9 mouse cellular contexts compared by ENCODE assay signal in the genomic region with DNA sequence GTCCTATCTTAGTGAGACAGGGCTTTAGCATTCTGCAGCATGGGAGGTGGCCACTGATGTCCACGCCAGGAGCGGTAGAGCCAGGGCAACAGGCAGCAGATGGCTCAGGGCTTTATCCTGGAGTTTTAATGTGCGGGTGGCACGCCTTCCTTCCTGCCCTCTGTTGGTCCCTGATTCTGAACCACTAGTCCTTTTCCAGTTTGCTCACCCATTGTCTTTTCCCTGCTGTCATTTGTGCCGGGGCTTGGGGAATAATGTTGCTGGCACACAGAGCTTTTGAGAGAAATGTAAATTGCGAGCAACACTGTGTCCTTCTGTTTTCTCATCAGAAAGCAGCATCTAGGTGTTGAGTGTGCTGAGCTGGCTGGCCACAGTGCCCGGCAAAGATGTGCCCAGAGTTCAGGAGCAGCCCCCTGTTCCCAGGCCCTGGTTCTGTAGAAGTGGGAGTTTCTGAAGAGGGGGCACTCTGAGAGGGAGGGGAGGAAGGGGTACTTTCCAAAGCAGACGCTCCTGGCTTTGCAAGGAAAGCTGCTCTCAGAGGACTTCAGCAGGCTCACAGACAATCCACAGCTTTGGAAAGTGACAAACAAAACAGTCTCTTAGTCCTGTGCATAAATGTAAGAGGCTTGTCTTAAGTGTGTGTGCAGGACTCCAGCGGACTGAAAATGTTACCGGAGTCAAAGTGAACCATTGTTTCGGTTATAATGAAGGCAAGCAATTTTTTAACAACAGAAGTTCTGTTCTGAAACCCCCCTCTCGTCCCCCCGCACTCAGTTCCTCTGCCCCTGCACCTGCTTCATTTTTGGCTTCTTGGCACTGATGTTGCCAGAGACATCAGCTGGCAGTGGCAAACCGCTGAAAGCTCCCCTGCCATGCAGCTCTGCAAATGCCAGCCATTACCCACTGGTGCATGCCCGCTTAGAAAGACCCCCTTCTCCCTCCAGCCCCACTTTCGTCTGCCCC.
DNase-seq lines count a peak whose midpoint lies in the region; ATAC-seq lines count a peak whose summit lies in the region.
"Had no signal": no experiment of that assay in that cellular context is flagged by ENCODE, and none has a peak within 500 bp of the region (broad histone marks: within the 10 kb centered on the region; RNA-seq: fewer than 3 reads in every experiment).

No protein-coding gene starts in this region.

- H3K4me3 ChIP-seq in intestine, embryonic 14.5 days (ENCODE audit: low read depth, low read length): no peak overlapping the region
- no peak overlapping the region for H3K4me3 ChIP-seq in intestine, embryonic 15.5 days (replicated peaks)
- no peak overlapping the region for H3K4me3 ChIP-seq in midbrain, embryonic 16.5 days (ENCODE audit: low read depth, low read length)
- H3K4me3 ChIP-seq: embryonic facial prominence, embryonic 15.5 days had no signal

- ATAC-seq in intestine, embryonic 14.5 days (replicated peaks; ENCODE audit: low FRiP score, low TSS enrichment, low read depth): no peak
- ATAC-seq in intestine, embryonic 15.5 days: no peak
- peak; percentile 94 for ATAC-seq in midbrain, embryonic 16.5 days

- no peaks in the 10 kb centered on the region for H3K27me3 ChIP-seq in intestine, embryonic 14.5 days (replicated peaks; ENCODE audit: control insufficient read depth, insufficient read depth, low read length)
- no peaks in the 10 kb centered on the region for H3K27me3 ChIP-seq in intestine, embryonic 15.5 days (replicated peaks)
- no peaks in the 10 kb centered on the region for H3K27me3 ChIP-seq in midbrain, embryonic 16.5 days (ENCODE audit: control insufficient read depth, insufficient read depth, low read depth, low read length)
- H3K27me3 ChIP-seq: embryonic facial prominence, embryonic 15.5 days had no signal

- no peaks in the 10 kb centered on the region for H3K9me3 ChIP-seq in intestine, embryonic 14.5 days (ENCODE audit: control insufficient read depth, low read length)
- no peaks in the 10 kb centered on the region for H3K9me3 ChIP-seq in intestine, embryonic 15.5 days
- 0 out of 2 replicates have a peak, but pooled peaks cover 3% of the 10 kb centered on the region for H3K9me3 ChIP-seq in midbrain, embryonic 16.5 days (replicated peaks; ENCODE audit: control insufficient read depth, low read length, poor library complexity, severe bottlenecking)
- H3K9me3 ChIP-seq: embryonic facial prominence, embryonic 15.5 days had no signal

- intact Hi-C loops in heart, postnatal 14 days (cut with DNase I): loop anchor here (10.0 kb wide), 1 partner anchor 142 kb away; no protein-coding TSS in a partner anchor
- intact Hi-C loops in gastrocnemius, postnatal 36 days (cut with DNase I): no loop called here

- WGBS in intestine, embryonic 14.5 days: 75% methylated on average over 16 of the region's 16 CpGs
- 76% methylated on average over 16 of the region's 16 CpGs for WGBS in intestine, embryonic 15.5 days
- WGBS in midbrain, embryonic 16.5 days: 13% methylated on average over 16 of the region's 16 CpGs

- no peaks in the 10 kb centered on the region for H3K4me1 ChIP-seq in intestine, embryonic 14.5 days (replicated peaks; ENCODE audit: control insufficient read depth, insufficient read depth, low read length)
- 0 out of 2 replicates have a peak, but pooled peaks cover 3% of the 10 kb centered on the region for H3K4me1 ChIP-seq in intestine, embryonic 15.5 days (replicated peaks)
- H3K4me1 ChIP-seq in midbrain, embryonic 16.5 days (ENCODE audit: control insufficient read depth, insufficient read depth, low read length): peaks cover 17% of the 10 kb centered on the region

- H3K9ac ChIP-seq in intestine, embryonic 14.5 days (ENCODE audit: low read length): no peak overlapping the region
- no peak overlapping the region for H3K9ac ChIP-seq in intestine, embryonic 15.5 days
- H3K9ac ChIP-seq in midbrain, embryonic 16.5 days (ENCODE audit: low read depth, low read length): 0 out of 2 replicates have a peak overlapping the region, but pooled peaks have one; percentile 7
- H3K9ac ChIP-seq: embryonic facial prominence, embryonic 15.5 days had no signal

- peak overlapping the region; percentile 12; the same call in 1 of the 2 replicates for H3K27ac ChIP-seq in intestine, embryonic 14.5 days (ENCODE audit: low read depth)
- no peak overlapping the region for H3K27ac ChIP-seq in intestine, embryonic 15.5 days
- H3K27ac ChIP-seq in midbrain, embryonic 16.5 days (ENCODE audit: low read length): peak overlapping the region; percentile 79

- H3K36me3 ChIP-seq in intestine, embryonic 14.5 days (ENCODE audit: control insufficient read depth, insufficient read depth, low read length): no peaks in the 10 kb centered on the region
- H3K36me3 ChIP-seq in intestine, embryonic 15.5 days: no peaks in the 10 kb centered on the region
- no peaks in the 10 kb centered on the region for H3K36me3 ChIP-seq in midbrain, embryonic 16.5 days (ENCODE audit: control insufficient read depth, insufficient read depth, low read length)
- H3K36me3 ChIP-seq: embryonic facial prominence, embryonic 15.5 days had no signal

- no peak overlapping the region for H3K4me2 ChIP-seq in intestine, embryonic 14.5 days (ENCODE audit: low read length)
- H3K4me2 ChIP-seq in intestine, embryonic 15.5 days (replicated peaks): no peak overlapping the region
- H3K4me2 ChIP-seq in midbrain, embryonic 16.5 days (ENCODE audit: low read length): peak overlapping the region; percentile 28
- H3K4me2 ChIP-seq: embryonic facial prominence, embryonic 15.5 days had no signal

- no peak for DNase-seq in intestine, embryonic 14.5 days (ENCODE audit: low spot score)
- peak; percentile 83 to 89 for DNase-seq in cerebellum, postnatal 10 days
- peak; percentile 3 to 14 for DNase-seq in heart, postnatal 14 days
- no peak for DNase-seq in MN1 (ENCODE audit: low spot score)
- no peak for DNase-seq in gastrocnemius, postnatal 36 days
- DNase-seq in ovary, postnatal 10 days (ENCODE audit: low spot score): no peak

Comparison
In these comparisons a context has a peak if more than half of its experiments do, and no peak if none do; other contexts are left out.
1. DNase-seq: peak in cerebellum, postnatal 10 days (2 of 2) and heart, postnatal 14 days (2 of 2); none in intestine, embryonic 14.5 days (single experiment), MN1 (single experiment), gastrocnemius, postnatal 36 days (0 of 2) and ovary, postnatal 10 days (single experiment).